Mouse (Mus musculus): ENCODE data around the gene Hist1h2br.
A peak's percentile ranks its signal among the peaks of the same experiment; 100 is the strongest.
"Not testable (repeated sequence)": the region's sequence is repeated elsewhere in the genome, so short reads cannot be mapped to it uniquely, and the experiment has no call there.

The Hist1h2br gene

DNA sequence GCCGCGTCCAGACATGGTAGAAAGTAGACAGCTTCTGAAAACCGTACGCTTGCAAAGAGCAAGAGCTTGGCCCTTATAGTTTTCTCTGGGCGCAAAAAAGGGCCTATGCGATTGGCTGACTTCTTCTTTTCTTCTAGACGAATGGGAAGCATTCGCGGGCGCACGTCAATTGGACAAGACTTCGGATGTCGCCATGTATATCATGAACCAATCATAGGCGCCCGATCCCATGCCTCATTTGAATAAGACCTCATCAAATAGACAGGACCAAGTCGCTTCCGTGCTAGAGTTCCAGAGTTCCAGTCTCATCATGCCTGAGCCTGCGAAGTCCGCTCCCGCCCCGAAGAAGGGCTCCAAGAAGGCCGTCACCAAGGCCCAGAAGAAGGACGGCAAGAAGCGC, at the start of gene Hist1h2br, which contains the start of gene Hist1h2ap:
Gene Hist1h2br (plus strand): TSS at position 283 of the 400 bp plus-strand sequence.
Gene Hist1h2ap (minus strand): TSS at position 47 of the 400 bp plus-strand sequence.
- DNase-seq (ENCODE audit: low spot score) = not testable (repeated sequence)

DNA sequence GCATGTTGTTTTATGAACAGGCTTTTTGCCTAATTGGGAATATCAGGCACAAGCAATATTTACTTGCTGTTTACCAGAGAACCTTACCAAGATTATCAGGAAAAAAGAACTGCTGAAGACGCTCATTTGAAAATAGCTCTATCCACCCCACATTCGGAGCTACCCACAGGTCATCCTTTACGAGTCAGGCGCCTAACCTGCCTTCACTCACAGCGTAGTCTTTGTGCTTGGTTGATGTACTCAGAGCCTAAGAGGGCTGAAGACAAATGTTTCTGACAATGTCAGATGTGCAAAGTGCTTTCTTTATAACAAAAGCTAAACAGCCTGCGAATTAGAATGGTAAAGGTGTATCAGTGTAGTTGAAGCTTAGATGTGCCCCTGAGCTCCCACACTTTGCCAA, 49.2 kb upstream of the Hist1h2br start:
- no peak for DNase-seq (ENCODE audit: low spot score)

DNA sequence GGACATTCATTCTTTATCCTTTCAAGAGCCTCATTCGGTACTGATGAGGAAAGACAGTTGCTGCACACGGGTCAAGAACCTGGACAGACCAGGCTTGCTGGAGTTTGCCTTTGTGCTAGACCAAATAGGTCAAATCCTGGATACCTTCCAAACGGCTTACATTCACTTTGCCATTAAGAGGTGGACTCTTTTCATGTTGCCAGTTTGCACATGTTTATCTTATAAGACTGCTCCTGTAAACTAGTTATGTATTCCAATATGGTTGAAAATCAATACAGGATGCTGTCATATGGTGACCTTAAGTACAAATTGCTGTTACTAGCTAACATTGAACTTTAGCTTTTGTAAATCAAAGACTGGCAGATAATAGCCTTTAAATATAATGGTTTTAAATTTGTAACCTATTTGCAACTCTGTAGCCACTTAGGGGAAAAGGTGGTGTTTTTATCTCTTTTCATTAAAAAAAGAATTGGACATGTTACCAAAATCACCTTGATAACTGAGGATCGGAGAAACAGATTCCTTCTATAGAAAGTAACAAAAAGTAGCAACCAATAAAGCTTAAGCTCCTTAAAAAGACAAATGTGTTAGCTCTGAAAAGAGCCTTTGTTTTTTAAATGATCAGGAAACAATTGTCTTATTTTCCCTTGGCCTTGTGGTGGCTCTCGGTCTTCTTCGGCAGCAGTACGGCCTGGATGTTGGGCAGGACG, 47.2 kb upstream of the Hist1h2br start:
- DNase-seq (ENCODE audit: low spot score) = no peak

DNA sequence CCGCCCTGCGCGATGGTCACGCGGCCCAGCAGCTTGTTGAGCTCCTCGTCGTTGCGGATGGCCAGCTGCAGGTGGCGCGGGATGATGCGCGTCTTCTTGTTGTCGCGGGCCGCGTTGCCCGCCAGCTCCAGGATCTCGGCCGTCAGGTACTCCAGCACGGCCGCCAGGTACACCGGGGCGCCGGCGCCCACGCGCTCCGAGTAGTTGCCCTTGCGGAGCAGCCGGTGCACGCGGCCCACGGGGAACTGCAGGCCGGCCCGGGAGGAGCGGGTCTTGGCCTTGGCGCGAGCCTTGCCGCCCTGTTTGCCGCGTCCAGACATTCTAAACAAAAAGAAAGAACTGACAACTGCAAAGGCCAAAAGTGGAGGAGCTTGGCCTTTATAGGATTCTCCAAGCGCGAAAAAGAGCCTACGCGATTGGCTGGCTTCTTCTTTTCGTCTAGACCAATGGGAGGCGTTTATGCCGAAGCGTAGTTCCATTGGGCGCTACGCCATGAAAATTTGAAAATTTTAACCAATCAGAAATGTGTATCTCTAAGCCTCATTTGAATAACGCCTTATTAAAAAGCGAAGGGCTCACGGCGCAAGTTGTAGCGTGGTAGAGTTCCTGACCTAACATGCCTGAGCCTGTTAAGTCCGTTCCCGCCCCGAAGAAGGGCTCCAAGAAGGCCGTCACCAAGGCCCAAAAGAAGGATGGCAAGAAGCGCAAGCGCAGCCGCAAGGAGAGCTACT, 46.5 kb upstream of the Hist1h2br start, which contains the start of the genes Hist1h2an and Hist1h2bp:
Gene Hist1h2an (minus strand): TSS at position 320 of the 731 bp plus-strand sequence.
Gene Hist1h2bp (plus strand): TSS at position 563 of the 731 bp plus-strand sequence.
- DNase-seq (ENCODE audit: low spot score) = peak; percentile 88

DNA sequence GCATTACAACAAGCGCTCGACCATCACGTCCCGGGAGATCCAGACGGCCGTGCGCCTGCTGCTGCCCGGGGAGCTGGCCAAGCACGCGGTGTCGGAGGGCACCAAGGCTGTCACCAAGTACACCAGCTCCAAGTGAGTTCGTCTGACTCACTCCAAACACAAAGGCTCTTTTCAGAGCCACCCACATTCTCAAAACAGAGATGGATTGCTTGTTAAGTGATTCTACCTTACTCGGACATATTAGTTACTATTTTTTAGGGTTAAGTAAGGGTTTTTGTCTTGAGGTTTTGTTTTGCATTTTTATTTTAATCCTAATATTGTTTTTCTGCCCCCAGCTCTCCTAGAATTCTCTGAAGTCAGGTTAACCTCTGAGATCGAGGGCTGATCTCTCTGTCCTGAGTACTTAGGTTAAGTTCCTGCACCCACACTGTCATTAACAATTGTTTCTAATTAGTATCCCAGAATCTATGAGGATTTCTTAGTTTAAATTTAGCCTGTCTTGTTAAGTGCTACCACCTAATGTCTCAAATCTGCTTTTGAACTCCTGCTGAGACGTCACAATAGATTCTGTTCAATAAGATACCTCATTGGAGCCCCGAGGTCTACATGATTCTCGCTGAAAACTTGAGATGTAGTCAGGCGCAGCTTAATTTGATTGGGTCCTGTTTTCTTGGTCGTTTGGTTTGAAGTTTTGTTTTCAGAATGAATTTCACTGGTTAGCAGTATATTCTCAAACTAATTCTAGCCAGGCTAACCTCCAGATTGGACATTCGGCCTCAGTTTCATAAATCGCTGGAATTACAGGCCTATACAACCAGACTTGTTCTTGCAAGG, 45.6 kb upstream of the Hist1h2br start:
- DNase-seq (ENCODE audit: low spot score) = no peak

DNA sequence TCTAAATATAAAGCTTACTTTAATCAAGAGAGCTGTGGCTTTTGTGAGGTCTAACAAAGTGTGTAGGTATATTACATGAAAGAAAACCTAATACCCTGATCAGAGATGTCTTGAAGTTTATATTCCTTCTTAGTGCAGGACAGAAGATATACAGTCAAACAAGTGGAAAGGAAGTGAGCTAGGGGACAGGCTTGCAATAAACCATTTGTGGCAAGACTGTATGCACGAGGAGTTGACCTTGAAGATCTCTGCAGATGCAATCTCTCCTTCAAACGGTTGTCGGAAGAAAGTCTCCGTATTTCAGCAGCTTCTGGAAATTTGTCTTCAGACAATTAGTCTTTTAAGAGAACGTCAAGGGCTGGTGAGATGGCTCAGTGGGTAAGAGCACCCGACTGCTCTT, 43.6 kb upstream of the Hist1h2br start:
- no peak for DNase-seq (ENCODE audit: low spot score)

DNA sequence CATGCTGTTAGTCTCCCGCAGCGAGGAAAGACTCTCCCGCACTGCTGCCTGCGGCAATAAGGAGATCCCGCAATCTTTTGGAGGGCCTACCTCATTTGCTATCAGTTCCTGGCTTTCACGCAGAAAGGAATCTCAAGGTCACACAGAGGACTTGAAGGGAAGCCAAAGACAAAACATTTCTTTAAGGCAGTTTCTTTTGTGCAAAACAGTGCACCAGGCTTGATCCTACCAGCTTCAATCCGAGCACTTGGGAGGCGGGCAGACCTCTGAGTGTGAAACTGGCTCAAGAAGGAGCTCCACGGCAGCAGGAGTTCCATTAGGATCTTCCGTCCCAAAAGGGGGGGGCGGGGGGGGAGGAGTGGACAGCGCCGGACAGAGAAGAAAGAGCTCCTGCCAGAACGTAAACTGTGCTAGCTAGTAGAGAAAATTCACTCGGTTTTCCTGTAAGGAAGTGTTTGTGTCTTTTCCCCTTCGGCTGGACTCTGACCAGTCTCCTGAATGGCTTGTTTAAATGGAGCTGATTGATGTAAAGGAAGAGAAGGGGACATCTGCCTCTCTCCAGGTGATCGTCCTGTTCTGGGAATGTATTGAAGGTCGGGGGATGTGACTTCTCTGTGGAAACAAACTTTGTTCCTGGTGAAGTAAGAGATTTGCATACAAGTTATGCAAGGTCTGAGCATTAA, 42.8 kb upstream of the Hist1h2br start:
- no peak for DNase-seq (ENCODE audit: low spot score)

DNA sequence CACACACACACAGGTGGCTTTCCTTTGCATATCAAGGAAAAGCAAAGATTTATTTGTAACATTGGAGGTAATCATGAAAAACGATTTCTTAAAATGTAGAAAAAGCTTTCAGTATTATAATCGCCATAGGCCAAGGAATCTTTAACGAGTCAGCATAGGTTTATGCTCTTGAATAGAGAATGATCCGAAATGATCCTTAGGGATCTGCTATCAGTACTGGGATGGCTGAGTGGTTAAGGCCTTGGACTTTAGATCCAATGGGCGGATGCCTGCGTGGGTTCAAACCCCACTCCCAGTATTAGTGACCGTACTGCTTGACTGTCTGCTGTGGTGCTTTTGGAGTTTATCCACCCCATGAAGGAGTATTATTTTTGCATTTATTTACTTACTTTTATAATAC, 38.0 kb upstream of the Hist1h2br start:
- DNase-seq (ENCODE audit: low spot score) = no peak

DNA sequence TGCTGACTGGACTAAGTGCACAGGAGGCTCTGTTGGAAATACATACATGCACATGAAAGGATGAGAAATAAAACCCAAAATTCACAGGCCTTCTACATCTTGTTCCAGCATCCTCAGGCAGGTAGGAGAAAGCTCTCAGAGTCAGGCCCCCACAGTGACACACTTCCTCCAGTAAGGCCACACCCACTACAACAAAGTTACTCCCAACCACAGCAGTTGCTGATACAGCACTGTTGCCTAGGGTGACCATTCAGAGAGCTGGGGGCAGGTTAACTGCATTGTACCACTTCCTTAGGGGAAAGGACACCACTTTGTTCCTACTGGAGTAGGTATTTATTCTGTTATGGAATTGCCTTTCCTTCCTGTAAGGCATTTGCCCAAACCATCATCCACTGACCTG, 36.4 kb upstream of the Hist1h2br start:
- DNase-seq (ENCODE audit: low spot score) = not testable (repeated sequence)

DNA sequence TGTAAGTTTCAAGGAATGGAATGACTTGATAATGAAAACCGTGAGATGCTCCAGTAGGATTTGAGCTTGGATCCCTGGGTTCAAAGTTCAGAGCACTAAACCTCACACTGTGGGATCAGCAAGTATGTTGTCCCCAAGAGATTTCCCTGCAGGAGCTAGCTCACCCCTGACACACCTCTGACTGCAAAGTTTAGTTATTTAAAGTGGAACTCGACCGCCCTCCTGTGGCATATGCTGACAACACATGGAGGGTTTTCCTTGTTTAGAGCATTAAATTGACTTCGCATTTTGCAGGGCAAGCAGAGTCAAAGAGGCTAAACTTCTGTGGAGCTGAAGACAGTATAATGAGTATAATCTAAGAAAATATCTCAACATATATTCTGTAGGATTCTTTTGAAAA, 30.5 kb upstream of the Hist1h2br start:
- DNase-seq (ENCODE audit: low spot score) = not testable (repeated sequence)

DNA sequence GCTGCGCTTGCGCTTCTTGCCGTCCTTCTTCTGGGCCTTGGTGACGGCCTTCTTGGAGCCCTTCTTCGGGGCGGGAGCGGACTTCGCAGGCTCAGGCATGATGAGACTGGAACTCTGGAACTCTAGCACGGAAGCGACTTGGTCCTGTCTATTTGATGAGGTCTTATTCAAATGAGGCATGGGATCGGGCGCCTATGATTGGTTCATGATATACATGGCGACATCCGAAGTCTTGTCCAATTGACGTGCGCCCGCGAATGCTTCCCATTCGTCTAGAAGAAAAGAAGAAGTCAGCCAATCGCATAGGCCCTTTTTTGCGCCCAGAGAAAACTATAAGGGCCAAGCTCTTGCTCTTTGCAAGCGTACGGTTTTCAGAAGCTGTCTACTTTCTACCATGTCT, 23.5 kb upstream of the Hist1h2br start, which contains the start of the genes Hist1h2bq and Hist1h2ao:
Gene Hist1h2bq (minus strand): TSS at position 125 of the 400 bp plus-strand sequence.
Gene Hist1h2ao (plus strand): TSS at position 393 of the 400 bp plus-strand sequence.
- not testable (repeated sequence) for DNase-seq (ENCODE audit: low spot score)

DNA sequence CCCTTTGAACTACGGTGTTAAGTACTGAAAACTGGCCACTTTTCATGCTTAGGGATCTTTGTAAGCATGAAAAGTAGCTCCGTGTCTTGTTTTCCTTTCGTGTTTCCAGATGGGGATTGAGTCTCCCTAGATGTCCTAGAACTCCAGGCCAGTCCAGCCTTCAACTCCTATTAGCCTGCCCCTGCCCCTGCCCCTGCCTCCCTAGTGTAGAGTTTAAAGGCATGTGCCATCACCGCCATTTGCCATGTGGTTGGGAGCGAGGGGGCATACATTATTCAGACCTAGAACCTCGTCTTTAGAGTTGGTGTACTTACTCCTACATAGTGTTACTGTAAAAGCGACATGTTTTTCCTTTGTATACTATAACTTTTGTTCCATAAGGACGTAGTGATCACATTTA, 22.5 kb upstream of the Hist1h2br start:
- not testable (repeated sequence) for DNase-seq (ENCODE audit: low spot score)

DNA sequence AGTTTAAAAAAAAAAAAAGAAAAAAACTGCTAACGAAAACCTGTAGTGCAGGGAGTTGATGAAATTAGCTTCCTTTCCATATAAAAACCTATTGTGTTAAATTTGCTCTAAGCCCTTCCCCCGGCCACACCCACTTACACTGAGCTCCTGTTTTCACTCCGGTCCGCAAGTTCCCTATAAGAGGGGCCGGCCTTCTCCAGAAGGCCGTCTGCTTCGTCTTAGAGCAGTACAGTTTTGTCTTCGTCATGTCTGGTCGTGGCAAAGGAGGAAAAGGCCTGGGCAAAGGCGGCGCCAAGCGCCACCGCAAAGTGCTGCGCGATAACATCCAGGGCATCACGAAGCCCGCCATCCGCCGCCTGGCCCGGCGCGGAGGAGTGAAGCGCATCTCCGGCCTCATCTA, 22.0 kb upstream of the Hist1h2br start, which contains the start of gene Hist1h4m:
Gene Hist1h4m (plus strand): TSS at position 208 of the 400 bp plus-strand sequence.
- DNase-seq (ENCODE audit: low spot score) = not testable (repeated sequence)

DNA sequence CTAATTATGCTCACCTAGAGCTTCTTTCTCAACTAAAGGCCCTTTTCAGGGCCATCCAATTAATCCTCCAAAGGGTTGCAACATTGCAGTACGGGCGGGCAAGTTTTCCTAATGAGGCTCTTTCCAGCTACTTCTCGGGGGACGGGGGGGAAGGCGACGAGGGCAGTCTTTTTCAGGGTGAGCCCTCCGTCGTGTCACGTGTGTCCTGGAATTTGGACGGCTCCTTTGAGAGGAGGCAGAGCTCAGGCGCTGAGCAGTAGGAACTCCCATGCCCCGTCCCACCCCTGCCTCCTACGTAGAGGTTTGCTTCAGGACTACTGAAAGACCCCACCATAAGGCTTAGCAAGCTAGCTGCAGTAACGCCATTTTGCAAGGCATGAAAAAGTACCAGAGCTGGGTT, 21.5 kb upstream of the Hist1h2br start:
- DNase-seq (ENCODE audit: low spot score) = not testable (repeated sequence)

DNA sequence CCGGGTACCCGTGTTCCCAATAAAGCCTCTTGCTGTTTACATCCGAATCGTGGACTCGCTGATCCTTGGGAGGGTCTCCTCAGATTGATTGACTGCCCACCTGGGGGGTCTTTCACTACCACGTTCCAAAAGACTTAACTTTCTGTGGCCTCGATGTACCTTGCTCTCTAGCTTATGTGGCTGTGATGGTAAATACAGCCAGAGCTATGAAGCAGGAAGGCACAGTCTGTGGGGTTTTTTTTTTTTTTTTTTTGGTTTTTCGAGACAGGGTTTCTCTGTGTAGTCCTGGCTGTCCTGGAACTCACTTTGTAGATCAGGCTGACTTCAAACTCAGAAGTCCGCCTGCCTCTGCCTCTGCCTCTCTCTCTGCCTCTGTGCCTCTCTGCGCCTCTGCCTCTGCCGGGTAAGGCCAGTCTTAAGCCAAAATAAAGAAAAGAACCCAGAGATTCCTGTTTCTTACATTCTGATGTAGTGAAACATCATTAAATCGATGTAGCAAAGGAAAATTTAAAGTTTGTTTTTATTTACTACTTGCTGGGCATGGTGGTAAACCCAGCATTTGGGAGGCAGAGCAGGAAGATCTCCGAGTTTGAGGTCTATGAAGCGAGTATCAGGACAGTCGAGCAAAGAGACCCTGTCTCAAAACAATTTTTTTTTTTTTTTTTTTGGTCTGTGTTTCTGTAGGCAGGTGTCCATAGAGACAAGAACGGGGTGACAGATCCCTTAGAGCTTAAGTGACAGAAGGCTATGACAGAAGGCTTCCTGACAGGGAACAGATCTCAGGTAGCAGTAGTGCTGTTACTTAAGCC, 13.3 kb upstream of the Hist1h2br start:
- not testable (repeated sequence) for DNase-seq (ENCODE audit: low spot score)

DNA sequence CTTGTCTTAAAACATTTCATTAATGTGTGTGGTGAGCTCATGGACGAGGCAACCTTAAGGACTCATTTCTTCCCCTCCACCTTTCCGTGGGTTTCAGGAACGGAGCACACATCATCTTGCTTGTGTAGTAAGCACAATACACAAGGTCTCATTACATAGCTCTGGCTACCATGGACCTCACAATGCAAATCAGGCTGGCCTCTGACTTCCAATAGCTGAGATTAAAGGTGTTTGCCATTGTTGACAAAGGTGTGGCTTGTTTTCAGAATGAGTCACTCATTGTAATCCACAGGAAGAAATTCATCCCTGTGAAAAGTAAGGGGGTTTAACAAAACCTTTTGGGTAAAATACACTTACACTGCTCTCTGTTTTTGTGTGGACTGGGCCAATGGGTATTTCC, 5.0 kb upstream of the Hist1h2br start:
- no peak for DNase-seq (ENCODE audit: low spot score)

DNA sequence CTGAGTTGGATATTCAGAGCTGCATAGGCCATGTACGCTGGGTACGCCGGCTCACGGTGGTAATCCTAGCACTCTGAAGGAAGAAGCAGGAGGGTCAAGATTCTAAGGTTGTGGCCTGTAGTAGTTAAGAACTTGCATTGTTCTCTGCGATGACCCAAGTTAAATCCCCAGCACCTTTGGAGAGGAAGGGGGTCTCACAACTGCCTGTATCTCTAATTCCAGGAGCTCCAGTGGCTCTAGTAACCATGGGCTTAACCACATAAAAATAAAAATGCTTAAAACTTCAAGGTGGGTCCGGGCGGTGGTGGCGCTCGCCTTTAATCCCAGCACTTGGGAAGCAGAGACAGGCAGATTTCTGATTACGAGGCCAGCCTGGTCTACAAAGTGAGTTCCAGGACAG, 3.2 kb upstream of the Hist1h2br start:
- no peak for DNase-seq (ENCODE audit: low spot score)

DNA sequence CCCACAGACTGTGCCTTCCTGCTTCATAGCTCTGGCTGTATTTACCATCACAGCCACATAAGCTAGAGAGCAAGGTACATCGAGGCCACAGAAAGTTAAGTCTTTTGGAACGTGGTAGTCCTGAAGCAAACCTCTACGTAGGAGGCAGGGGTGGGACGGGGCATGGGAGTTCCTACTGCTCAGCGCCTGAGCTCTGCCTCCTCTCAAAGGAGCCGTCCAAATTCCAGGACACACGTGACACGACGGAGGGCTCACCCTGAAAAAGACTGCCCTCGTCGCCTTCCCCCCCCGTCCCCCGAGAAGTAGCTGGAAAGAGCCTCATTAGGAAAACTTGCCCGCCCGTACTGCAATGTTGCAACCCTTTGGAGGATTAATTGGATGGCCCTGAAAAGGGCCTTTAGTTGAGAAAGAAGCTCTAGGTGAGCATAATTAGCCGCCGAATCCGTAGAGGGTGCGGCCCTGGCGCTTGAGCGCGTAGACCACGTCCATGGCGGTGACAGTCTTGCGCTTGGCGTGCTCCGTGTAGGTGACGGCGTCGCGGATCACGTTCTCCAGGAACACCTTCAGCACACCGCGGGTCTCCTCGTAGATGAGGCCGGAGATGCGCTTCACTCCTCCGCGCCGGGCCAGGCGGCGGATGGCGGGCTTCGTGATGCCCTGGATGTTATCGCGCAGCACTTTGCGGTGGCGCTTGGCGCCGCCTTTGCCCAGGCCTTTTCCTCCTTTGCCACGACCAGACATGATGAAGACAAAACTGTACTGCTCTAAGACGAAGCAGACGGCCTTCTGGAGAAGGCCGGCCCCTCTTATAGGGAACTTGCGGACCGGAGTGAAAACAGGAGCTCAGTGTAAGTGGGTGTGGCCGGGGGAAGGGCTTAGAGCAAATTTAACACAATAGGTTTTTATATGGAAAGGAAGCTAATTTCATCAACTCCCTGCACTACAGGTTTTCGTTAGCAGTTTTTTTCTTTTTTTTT, 1.8 kb upstream of the Hist1h2br start, which contains the start of gene Hist1h4n:
Gene Hist1h4n (minus strand): TSS at position 779 of the 977 bp plus-strand sequence.
- peak; percentile 85 for DNase-seq (ENCODE audit: low spot score)

DNA sequence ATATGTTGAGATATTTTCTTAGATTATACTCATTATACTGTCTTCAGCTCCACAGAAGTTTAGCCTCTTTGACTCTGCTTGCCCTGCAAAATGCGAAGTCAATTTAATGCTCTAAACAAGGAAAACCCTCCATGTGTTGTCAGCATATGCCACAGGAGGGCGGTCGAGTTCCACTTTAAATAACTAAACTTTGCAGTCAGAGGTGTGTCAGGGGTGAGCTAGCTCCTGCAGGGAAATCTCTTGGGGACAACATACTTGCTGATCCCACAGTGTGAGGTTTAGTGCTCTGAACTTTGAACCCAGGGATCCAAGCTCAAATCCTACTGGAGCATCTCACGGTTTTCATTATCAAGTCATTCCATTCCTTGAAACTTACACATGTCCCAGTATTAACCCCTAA, 7.0 kb downstream of the Hist1h2br start:
- not testable (repeated sequence) for DNase-seq (ENCODE audit: low spot score)
